Mouse (Mus musculus) liver, adult 2 months (tissue): ENCODE data around the gene Noxo1.

Source experiments
- CTCF ChIP-seq: fragments of 200-500 bp; IDR thresholded peaks from 2 replicates; pipeline ENCODE4 v1.5.1; 2011; ENCODE audit warnings: low read depth, low read length, control low read depth
- POLR2A ChIP-seq: fragments of 200-500 bp; IDR thresholded peaks from 2 replicates; pipeline ENCODE4 v1.6.1; 2011; ENCODE audit warnings: low read length, control low read depth; ENCODE audit not compliant: insufficient read depth; ENCODE audit errors: extremely low read depth

- TF ChIP-seq POLR2A (no peak), CTCF (no peak)
Measured at GRCm38 (mm10) chr17:24732233-24732935, 36.4 kb downstream of the Noxo1 start.
